Mouse (Mus musculus) heart, adult 18-20 months (tissue): ENCODE results near the gene Wwox. TPM values are rescaled to one million over a fixed set of nuclear protein-coding genes. Genes with fewer than 3 reads are reported as not detected.

Source experiments
- DNase-seq, 2 experiments: peaks; one replicate each; pipeline ENCODE4 v3.0.0; 2021 to 2022; ENCODE audit warnings: mixed read lengths in 1 of 2
- total RNA-seq, 2 experiments: library from RNA; stranded (reverse); gene quantifications; 2 replicates each; pipeline ENCODE4 v1.2.3; 2021

Gene Wwox
- total RNA-seq, 2 experiments from 2014 or later: 3.8 to 5.3 TPM

DNA sequence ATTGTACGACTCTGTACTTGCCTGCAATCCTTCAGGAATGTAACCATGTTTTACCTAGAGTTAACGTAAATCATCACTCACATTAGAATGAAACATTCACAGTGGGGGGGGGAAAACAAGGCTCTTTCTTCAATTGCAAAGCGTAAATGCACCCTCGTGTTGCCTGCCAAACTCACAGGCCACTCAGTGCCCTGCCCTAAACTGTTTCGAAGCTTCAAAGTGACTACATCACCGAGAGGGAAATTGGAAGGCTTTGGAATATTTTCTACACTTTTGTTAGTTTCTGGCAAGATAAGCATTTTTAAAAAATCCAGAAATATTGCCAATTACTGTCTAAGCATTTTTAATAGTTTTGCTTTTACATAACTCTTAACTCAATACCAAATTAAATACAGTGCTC is 231.3 kb downstream of the Wwox start:
- peak; percentile 4 to 9 for DNase-seq

DNA sequence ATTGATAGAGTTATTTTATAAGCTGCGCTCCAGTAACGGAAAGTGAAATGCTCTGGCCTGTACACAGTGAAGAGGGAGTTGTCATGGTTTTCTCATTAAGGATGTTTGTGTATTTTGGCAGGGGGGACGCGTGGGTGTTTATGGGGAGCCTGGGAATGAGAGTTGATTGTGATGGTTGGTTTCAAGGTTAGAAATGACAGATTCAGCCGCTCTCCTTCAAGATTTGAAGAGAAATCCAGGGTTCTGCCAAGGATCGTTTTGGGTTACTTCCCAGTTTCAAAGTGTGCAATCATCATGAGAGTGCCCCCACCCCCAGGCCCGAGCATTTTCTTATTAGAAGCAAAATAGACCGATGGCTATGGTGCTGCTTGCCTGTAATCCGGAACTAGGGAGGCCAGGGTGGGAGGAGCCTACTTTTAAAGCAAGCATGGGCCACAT is 231.8 kb downstream of the Wwox start:
- DNase-seq: peak; percentile 71 to 78

DNA sequence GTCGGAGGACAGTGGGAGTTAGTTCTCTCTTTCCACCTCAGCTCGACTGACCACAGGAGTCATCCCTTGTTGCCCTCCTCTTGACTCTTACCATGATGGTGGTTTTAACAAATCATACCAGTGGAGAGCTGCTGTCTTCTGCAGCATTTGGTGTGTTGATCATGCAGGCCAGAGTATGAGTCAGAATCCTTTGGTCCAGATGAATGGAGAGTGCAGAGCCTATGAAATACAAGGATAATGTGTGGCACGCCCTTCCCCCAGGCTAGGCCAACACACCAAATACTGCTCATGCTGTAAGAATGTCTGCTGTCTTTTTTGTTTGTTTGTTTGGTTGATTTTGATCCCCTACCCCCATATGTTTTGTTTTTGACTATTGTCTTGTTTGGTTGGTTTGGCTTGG is 234.0 kb downstream of the Wwox start:
- peak in 1 of 2 experiments; percentile 10 for DNase-seq

DNA sequence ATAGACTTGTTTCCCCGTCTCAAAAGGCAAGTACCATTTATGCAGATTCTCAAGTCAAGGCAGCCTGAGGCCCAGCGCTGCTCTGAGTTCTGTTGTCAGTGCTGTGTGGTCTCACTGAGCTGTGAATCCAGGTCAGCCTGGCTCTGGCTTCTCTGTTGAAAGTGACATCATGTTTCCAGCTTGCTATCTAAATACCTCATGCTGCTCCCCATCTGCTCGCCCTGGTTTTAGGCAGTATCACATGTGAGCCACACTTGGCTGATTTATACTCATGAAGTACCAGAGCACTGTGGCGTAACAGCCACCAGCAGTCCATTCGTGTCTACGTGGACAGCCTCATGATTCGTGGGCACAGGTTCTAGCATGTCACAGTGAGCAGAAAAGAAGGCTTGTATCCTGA is 235.7 kb downstream of the Wwox start:
- peak; percentile 13 to 38 for DNase-seq

DNA sequence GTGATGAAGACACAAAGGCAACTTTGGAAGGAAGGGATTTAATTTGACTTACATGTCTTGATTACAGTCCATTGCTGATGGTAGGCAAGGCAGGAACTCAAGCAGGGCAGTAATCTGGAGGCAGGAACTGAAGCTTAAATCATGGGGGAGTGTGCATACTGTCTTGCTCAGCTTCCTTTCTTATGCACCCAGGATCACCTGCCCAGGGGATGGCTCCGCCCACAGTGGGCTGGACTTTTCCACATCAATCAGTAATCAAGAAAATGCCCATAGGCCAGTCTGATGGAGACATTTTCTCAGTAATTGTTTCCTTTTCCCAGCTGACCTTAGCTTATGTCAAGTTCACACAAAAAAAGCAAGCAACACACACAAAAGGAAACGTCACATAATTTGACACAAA is 237.5 kb downstream of the Wwox start:
- no peak for DNase-seq

DNA sequence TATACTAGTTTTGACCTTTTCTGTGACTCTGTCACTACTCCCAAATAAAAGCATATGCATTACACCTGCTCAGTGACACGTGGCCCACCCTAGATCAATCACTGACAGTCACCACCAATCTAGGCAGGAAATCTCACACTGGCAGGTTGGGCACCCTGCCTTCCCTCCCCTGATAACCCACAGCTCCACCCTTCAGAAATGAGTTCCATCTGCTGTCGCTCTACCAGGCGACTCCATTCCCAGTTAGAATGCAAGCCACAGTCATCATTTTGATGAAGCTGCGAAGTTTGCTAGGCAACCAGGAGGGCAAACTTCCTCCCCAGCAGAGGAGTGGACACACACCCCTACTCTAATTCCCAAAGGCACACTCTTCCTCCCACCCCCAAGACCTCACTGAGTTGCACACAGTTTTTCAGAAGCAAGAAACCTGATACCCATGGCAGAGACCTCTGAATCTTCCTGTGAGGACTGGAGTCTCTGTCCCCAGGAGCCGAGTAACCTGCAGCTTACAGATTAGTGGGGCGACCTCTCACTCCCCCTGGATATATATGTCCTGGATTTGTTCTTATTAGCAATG is 238.2 kb downstream of the Wwox start:
- no peak for DNase-seq

DNA sequence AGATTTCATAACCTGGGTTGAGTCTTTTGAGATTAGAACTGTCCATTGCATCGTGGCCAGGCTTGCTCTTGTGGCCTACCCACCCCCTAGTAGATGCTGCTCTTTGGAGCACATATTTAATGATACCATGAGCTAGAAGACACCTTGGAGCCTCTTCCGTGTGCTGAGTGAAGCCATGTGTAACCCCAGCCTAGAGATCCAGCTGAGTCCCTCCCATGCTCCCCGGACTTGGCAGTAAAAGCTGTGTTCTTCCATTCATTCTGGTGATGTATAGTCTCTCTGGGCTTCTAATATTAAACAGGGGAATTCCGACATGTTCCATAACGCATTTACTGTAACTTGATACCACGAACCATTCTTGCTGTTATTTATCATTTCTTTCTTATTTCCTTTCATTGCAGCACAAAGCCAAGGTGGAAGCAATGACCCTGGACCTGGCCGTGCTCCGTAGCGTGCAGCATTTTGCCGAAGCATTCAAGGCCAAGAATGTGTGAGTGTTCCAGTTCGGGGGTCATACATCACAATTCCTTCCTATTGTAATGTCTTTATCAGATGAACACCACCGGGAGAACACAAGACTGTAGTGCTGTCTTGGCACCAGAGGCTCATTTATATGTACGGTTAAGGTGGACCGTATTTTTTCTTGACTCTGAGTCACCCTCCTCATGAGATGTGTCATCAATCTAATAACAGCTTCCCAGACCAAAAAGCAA is 240.1 kb downstream of the Wwox start:
- DNase-seq: no peak

DNA sequence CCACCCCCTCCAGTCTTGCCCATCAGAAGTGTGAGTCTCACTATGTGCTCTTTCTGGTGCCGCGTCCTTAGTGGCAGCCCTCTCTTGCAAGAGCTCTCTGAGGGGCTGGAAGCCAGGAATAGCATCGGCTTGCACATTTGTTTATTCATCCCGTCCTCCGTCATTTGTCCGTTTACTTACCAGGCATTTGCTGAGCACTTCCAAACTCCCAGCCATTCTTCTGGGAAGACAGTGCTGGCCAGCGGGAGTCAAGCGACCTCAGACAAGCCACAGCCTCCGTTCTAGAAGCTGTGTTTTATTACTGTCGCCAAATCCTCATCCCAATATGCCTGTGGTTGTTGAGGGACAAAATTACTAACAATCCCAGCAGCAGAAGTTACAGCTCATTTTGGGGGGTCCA is 241.7 kb downstream of the Wwox start:
- DNase-seq: no peak

DNA sequence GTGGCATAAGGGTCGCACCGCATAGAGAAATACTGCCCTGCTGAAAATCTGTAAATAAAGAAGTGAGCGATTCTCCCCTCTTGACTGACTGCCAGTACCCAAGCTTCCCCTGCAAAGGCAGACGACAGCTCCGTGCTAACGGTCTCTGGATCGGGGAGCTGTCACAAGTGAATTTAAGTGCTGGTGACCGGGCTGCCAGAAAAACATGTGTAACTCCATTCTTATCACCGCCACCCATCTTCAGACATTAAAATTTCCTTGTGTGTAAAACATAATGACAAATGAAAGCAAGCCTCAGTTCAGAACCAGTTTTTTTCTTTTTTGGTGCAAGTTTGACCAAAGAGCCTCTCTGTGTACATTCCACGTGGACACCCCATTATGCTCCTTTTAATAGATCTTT is 242.7 kb downstream of the Wwox start:
- no peak for DNase-seq

DNA sequence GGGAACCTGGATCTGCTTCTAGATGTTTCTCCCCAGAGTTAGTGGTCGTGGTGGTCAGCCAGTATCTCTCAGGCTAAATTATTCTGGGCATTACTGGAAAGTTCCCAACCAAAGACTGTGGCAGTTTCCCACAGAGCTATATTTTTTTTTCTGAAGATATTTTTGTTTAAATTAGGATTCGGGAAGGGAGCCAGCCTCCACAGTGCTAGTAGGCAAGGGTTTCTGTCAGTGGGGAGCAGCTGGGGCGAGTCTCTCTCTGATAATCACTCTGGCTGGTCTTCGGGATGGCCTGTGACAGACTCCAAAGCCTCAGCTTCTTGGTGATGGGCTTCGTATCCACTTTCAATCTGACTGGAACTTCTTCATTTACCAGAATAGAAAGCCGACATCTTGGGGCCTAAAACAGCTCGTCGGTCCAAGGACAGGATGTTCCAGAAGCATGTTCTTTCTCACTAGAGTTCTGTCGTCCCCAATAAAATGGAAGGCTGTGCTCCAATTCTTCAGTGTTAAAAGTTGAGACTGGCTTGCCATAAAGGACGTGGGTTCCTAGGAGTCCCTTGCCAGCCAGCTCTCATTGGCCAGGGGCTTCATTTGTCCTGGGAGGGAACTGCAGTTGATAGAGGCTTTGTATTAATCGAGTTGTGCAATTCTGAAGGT is 244.7 kb downstream of the Wwox start:
- DNase-seq: peak; percentile 32 to 47

DNA sequence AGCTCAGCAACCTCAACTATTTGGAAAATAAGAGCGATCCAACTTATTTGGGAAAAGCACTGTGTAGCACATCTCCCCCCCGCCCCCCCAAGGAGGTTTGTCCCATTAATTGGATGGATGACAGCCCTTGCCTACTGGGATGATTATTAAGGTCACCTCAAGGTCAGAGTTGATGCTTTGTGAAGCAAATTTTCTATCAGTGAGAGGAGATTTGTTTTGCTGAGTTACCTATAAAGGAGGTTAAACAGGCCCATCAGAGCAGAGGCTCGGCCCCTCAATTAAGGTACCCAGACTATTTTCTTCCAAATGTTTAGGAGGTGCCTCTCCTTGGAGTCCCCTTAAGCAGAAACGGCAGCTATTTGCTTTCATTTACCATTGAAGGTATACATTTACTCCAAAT is 247.0 kb downstream of the Wwox start:
- no peak for DNase-seq

DNA sequence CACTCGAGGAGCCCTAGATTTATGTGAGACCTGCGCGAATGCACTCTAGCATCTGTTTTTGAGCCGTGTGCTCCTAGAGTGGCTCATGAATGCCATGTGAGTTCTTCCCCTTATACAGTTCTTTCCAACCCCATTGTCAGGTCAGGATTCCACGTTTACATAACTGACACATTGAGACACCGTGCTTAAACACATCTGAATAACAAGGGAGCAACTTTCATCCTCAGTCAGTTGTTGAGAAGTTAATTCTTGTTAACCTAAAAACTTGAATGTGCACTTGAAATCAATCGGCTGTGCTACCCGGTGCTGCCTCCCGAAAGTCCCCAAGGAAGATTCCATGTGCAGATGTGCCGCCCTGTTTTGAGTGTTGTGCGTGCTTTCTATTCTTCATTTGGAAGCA is 249.3 kb downstream of the Wwox start:
- DNase-seq: no peak

DNA sequence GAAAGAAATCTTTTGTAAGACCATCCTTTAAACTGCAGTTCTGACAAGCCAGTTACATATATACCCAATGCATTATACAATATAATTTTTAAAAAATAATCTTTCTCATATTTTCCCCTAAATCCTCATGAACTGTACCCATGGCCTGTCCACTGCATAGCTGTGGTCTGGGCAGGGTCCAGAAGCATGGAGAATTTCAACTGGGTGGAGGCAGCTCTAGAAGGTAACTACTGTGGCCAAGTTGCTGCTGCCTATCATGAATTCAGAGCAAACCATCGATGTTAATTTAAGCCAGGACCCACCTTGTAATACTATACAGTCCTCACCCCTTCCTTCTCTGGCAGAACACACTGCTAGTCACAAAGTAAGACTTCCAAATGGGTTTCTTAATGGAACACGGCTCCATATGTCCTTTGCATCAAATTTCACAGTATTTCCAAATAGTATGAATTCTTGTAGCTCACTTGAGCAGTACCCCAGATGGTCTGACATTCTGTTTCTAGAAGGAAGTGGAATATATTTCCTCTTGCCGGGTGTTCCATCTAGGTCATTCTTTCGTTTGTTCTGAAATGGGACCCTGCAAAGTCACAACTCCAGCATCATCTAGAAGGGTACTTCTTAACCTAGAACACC is 255.2 kb downstream of the Wwox start:
- DNase-seq: no peak

DNA sequence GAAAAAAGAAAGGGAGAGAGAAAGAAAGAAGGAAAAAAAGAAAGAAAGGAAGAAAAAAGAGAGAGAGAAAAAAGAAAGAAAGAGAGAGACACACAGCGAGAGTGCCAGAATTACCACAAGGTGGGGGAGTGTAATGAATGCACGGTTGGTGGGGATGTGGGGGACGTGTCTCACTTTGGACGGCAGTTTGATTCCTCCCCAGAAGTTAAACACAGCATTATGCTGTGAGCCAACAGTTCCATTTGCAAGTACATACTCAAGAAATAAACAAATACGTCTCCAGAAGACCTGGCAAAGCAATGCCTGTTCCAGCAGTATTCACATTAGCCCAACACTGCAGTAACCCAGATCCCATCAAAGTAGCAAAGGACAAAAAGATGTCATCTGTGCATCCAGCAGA is 264.1 kb downstream of the Wwox start:
- no peak for DNase-seq

DNA sequence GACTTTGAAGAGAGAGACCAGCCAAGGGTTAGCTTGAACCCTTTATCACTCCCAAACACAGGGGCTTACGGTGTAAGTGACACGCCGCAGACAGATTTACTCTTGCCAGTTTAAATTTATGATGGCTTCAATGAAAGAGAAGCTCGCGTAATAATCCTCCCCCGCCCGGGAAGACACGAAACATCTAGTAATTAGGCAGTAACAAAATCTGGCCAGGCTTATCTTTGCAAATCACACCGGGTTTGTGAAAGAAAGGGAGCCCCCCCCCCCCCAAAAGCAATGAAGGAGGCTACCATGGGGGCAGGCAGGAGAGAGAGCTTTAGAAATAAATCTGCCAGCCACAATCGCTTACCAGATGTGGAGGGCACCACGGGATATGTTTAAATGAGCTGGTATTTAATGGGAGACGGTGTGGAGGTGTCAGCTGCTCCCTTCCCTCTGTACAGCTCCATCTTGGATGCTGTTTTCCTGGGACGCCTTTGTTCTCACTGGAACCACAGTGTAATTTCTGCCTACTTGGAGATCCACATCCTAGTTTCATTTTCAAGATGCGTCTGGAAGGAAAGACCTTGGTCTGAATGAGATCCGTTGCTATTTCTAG is 268.2 kb downstream of the Wwox start:
- no peak for DNase-seq

DNA sequence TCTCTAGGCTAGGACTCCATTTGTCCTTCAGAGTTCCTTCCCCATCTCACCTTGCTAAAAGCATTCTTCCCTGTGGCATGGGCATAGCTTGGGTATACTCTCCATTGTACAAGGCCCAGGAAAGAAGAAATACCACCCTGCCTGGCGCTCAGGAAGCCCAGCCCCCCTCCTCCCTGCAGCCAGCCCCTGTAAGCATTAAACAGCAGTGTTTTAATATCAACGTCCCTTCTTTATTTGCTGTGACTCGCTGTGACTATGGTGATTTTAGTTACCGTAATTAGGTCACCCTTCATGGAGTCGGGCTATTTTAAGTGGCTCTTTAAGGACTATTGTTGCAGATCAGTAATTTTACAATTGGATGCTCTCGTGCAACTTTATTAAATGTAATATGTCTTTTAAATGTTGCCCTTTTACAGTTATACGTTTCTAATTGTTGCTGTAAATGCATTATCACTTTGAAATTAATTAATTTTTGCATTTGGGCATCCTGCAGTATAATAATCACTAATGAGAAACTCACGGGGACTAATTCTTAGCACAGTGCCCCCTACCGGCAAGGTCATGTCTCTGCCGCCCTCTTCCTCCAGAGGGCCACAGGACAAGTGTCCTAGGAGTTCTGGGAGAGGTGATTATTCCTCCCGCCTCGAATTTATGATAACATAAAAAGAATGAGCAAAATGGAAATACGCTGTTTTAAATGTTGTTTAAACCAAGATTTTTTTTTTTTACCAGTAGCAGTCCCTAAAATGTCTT is 276.0 kb downstream of the Wwox start:
- peak; percentile 11 to 49 for DNase-seq

DNA sequence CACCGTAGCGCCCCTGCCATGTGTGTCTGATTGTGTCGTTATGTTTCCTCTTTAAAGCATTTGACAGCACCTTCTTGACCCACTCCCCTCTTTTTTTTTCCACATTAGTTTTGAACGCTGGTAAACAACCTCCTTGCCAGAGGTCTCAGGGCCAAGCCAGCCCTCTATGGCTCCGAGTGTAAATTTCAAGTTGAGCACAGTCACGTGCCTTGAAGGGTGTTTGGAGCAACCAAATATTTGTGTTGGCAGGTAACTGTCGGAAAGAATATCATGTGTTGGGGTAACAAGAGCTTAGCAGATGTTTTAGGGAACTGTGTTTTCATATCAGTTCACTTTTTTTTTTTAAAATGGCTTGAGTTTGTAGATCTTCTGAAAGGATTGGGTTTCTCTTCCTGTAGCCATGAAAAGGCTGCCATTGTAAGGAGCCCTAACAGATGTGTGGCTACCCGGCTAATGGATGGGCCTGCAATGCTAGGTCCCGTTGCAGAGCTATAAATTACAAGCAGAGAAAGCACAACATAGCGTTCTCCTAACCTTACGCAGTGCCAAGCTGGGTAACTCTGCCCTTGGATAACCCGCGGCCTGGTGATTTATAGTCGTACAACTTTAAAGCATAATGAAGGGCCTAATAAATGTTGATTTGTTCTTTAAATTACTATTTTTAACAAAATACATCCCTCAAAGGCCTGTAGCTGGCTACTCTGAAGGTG is 277.2 kb downstream of the Wwox start:
- peak; percentile 14 to 20 for DNase-seq

DNA sequence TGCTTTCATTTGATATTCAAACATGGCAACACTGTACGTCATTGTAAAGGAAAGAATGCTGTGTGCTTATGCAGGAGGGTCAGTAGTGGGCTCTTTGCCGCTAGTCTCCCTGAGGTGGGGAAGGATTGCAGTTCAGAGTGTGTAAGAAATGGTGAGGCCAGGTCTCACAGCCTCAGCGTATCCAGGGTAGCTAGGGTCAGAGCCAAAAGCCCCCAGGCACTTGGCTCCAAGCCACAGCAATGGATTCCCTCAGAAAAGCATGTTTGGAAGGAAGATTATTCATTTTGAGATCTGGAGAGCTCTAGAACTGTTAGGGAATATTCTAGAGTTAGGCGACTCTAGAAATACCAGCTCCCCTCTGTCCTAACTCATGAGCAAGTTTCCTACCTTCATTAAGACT is 279.4 kb downstream of the Wwox start:
- no peak for DNase-seq

DNA sequence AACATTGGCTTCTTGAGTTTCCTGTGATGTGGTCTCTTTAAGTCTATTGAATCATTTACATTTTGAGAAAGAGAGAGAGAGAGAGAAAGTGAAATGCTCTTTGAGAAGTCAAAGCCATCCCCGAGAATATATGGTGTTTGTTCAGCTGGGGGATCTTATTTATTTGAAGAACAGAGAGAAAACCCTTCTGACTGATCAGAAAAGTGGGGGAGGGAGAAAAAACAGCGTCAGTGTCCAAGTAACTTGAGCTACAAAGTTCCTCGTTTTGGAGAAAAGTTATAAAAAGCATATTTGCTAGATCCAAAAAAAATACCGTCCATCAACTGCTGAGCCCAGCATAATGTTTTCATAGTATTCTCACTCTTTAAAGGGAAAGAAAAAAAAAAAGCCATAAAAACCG is 283.2 kb downstream of the Wwox start:
- DNase-seq: no peak

DNA sequence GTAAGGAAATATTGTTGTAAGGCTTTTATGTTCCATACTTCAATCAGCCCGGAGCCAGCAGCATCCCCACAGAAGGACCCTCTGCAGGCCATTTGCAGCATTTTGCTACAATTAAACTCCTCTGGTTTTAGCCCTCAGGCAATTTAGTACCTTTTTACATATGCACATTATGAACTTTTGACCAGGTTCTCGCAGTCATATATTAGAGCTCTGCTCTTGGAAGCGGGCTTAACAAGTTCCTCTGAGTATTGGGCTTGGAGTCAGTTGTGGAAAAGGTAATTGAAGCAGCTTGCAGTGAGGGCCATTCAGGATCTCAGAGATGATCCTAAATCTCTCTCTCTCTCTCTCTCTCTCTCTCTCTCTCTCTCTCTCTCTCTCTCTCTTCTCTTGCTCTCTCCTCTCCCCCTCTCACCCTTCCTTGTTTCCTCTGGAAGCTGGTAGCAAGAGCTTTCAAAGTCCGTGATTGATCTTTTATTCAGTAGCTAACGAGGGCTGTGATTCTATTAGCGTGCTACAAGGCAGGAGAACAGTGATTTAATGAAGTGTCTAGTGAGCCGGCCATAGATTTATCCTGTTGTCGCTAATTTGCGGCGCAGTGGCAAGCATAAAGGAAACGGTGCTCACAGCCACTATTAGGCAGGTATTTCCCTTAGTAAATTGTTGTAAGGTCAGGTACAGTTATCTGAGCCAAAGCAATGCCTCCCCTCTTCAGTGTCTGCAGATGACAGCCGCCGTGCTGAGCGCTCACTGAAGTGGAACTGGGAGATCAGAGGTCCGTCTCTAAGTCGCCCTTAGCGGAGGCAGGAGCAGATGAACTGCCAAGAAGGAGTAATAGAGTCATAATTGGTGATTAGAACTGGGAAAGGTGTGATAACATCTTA is 292.0 kb downstream of the Wwox start:
- DNase-seq: no peak
